Mouse (Mus musculus) macrophage (primary cell): ENCODE data around the gene Fank1. TPM values are rescaled to one million over a fixed set of nuclear protein-coding genes. Genes with fewer than 3 reads are reported as not detected.
A peak's percentile ranks its signal among the peaks of the same experiment; 100 is the strongest.

Source experiments
- H3K27ac ChIP-seq: fragments of 350-480 bp; formaldehyde crosslinking; 2 replicates; pipeline ENCODE4 v1.9.0; 2021
- H3K36me3 ChIP-seq: fragments of 350-480 bp; formaldehyde crosslinking; 2 replicates; pipeline ENCODE4 v1.9.0; 2021; ENCODE audit errors: inconsistent target
- H3K4me3 ChIP-seq: fragments of 350-480 bp; formaldehyde crosslinking; 2 replicates; pipeline ENCODE4 v1.9.0; 2021; ENCODE audit errors: inconsistent target
- H3K79me2 ChIP-seq: fragments of 350-480 bp; formaldehyde crosslinking; 2 replicates; pipeline ENCODE4 v1.9.0; 2021; ENCODE audit errors: inconsistent target
- WGBS: methylation state at CpG from one replicate; pipeline ENCODE4 v1.1.7; 2026; ENCODE audit warnings: inconsistent platforms; ENCODE audit not compliant: missing documents; 5-methylcytosine and 5-hydroxymethylcytosine counted together
- polyA plus RNA-seq: library from polyadenylated mRNA; stranded (reverse); fragments of 250-400 nt; gene quantifications from 3 replicates; pipeline ENCODE4 v1.2.4, GENCODE M21; 2018; ENCODE audit warnings: inconsistent platforms
- total RNA-seq, 78 experiments: library from RNA; depleted of rRNA; stranded (reverse); fragments of 250-400 nt; gene quantifications; 1 replicate in 9 of 78; 2 replicates in 24 of 78; 3 replicates in 43 of 78; 4 replicates in 2 of 78; pipeline ENCODE4 v1.2.4; 2018; ENCODE audit warnings: inconsistent platforms in 56 of 78

Gene Fank1
- total RNA-seq (2018; cell fraction: chromatin; rRNA removed): not detected
- not detected for total RNA-seq (2018; cell fraction: cytosol; rRNA removed)
- total RNA-seq (2018; cell fraction: nucleus; rRNA removed): 1 to 10 TPM in 1 of 26 experiments, not detected in 25; 1.2 TPM
- polyA plus RNA-seq: not detected in 3 replicates

DNA sequence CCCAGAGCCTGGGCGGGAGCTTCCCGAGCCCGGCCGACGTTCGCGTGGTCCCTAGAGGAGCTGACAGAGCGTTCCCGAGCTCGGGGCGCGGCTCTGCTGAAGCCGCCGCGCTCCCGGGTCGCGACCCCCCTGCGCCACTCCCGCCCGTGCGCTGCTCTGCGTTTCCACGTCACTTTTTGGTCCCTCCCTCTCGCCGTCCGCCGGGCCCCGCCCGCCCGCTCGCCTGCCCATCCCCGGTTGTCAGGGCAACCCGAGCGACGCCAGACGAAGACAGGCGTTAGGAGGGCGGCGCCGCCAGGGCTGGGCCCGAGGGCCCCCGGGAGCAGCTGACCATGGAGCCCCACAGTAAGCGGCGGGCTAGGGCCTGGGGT lies at the start of gene Fank1:
Gene Fank1 (plus strand): TSS at position 236 of the 371 bp plus-strand sequence.
- H3K27ac ChIP-seq: no peak within 1 kb of the TSS
- H3K4me3 ChIP-seq: peak within 1 kb of the TSS; percentile 82
- H3K36me3 ChIP-seq: no peaks in the 10 kb centered on the region
- H3K79me2 ChIP-seq: peaks cover 29% of the 10 kb centered on the region; the same call in 1 of the 2 replicates
- 0% methylated on average over 45 of the region's 45 CpGs for WGBS

DNA sequence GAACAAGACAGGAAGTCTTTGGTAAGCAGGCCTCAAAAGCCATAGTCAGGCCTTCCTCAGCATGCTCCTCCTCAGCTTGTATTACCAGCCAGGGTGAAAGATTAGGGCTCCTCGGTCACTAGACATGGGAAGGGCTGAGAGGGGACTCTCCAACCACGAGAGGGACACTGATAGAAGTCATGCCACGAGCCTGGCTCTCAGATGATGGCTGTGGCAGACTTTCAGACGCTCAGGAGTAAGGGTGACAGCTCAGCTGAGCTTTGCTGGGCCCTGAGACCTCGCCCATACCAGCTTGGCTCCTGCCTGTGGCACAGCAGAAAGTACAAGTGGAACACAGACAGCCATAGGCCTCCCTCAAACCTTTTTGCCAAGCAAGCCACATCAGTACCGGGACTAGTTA lies 49.6 kb upstream of the Fank1 start:
- 87% methylated on average over 6 of the region's 6 CpGs for WGBS
- Histone ChIP-seq H3K27ac (no peak overlapping the region), H3K36me3 (peaks cover 31% of the 10 kb centered on the region), H3K79me2 (no peaks in the 10 kb centered on the region), H3K4me3 (no peak overlapping the region)

DNA sequence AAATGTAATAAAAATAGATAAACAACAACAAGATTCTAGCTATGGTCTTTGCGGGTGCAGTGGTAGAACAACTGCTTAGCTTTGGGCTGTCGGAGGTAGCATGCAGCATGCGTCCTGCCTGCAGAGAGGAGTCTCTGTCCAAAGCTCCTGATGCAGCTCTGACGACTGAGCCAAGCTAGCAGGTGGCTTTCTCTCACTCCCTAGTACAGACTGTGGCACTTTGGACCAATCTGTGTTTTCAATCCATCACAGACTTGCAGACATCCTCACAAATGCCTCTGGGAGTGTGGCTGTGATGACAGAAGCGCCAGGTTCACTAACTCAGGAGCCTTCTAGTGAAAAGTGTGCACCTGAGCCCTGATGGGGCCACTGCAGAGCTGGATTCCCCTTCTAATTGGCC lies 47.3 kb upstream of the Fank1 start:
- 95% methylated on average over 5 of the region's 5 CpGs for WGBS
- Histone ChIP-seq H3K4me3 (no peak overlapping the region), H3K27ac (no peak overlapping the region), H3K36me3 (peaks cover 16% of the 10 kb centered on the region; the same call in 1 of the 2 replicates), H3K79me2 (no peaks in the 10 kb centered on the region)

DNA sequence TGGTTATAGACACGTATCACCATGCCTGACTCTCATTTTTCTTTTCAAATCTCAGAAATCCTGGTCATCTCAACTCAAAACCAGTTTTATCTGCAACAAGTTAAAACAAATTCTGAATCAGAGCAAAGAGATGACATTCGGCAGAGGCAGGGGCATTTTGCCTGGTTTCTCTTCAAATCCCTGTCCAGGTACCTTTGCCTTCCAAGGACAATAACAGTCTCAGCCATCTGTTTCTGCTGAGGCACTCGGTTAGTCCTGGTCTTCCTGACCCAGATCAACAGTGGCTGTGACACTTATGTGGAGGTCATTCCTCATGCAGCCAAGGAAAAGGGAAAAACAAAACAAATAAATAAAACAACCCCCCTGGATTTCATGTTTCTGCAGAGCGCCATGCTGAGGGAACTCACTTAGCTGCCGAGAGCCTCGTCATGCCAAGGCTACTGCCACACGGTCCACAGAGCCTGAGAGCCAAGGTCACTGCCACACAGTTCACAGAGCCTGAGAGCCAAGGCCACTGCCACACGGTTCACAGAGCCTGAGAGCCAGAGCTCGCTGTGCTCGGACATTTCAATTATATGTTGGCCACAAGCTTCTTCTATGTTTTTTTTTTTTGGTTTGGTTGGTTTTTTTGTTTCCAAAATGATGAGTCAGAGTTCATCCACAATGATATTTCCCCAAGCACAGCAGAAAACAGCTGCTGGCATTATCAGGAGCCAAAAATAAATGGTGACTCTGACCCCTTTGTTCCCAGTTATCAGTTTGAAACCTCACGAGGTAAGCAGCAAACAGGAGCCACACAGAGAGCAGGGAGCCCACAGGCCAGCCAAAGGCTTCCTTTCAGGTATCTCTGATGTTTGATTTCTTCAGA lies 46.1 kb upstream of the Fank1 start:
- 81% methylated on average over 11 of the region's 11 CpGs for WGBS
- Histone ChIP-seq H3K36me3 (peaks cover 9% of the 10 kb centered on the region; the same call in 1 of the 2 replicates), H3K4me3 (no peak overlapping the region), H3K27ac (peak overlapping the region; percentile 71), H3K79me2 (no peaks in the 10 kb centered on the region)

DNA sequence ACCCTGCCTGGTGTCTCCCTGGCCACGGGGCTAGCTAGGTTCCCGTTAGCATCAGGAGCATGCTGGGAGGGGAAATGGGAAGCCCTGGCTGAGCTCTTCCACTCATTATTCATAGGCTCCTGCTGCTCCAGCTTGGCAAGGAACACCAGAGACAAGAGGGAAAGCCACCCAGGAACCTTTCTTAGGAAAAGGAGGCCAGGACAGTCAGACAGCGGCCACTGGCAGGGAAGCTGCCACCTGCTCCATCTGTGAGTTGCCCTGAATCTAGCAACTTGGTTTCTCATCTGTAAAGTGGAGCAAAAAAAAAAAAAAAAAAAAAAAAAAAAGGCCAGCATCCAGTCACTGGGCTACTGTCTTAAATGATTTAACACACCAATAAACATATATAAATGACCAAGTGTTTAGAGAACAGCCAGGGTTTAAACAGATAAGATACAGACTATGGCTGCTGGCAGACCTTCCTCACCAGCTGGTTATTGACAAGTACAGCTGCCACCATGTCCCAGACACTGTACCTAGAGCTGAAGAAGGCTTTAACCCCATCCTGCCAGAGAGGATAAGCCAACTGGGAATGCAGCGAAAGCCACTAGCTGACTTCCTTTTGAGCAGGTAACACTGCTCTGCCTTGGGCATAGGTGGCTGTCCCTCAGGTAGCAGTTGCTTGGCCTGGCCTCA lies 44.6 kb upstream of the Fank1 start:
- Histone ChIP-seq H3K36me3 (peaks cover 9% of the 10 kb centered on the region; the same call in 1 of the 2 replicates), H3K4me3 (no peak overlapping the region), H3K79me2 (no peaks in the 10 kb centered on the region), H3K27ac (no peak overlapping the region)
- 90% methylated on average over 4 of the region's 4 CpGs for WGBS

DNA sequence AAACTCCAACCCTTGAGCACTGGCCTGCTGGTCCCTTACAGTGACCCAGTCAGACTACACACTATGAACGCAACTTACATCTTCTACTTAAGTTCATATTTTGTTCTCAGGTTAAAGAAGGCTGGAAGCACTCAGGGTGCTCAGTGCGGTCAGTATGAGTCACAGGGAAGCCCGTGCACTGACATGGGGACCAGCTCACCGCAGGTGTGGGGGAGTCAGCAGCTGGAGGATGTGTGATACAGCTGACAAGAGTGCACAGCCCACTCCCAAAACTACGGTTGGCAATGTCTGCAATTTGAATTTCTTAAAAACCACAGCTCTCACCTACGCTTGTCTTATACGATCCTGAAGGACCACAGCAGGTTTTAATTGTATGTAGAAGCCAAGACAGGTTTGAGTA lies 36.1 kb upstream of the Fank1 start:
- no peak overlapping the region for H3K4me3 ChIP-seq
- H3K27ac ChIP-seq: no peak overlapping the region
- no peaks in the 10 kb centered on the region for H3K79me2 ChIP-seq
- WGBS: 98% methylated on average over 7 of the region's 7 CpGs
- peaks cover 14% of the 10 kb centered on the region; the same call in 1 of the 2 replicates for H3K36me3 ChIP-seq

DNA sequence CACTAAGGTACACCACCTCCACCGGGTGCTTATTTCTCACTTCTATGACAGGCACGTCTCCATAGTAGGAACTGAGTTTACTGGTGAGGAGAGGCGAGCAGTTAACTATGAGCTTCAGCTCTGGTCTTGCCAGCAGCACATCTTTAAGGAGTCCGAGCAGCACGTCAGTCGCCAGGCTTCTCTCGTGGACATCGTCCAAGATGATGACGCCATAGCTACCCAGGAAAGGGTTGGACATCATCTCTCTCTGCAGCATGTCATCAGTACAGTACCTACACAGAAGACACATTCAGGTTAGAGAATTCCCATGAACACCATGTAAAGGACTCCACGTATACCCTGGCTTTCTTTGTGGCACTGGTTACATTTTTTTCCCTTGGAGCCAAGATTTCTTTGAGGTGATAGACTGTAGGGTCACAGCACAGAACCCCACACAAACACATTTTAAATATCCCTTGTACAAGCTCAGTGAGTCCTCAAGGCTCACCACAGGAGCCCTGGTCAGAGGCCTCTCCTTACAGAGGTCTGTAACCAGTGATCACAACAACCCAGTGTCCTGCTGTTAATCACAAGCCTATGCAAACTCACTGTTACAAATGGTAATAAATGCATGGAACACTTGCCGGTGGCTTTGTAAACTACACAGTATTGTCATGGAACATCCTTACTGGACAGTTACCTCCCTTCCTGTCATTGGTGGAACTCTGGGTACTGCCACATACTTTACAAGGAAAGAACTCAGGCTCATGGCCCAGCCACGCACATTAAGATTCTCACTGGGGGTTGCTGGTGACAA lies 33.9 kb upstream of the Fank1 start:
- WGBS: 95% methylated on average over 12 of the region's 12 CpGs
- Histone ChIP-seq H3K36me3 (peaks cover 16% of the 10 kb centered on the region; the same call in 1 of the 2 replicates), H3K4me3 (no peak overlapping the region), H3K27ac (no peak overlapping the region), H3K79me2 (no peaks in the 10 kb centered on the region)

DNA sequence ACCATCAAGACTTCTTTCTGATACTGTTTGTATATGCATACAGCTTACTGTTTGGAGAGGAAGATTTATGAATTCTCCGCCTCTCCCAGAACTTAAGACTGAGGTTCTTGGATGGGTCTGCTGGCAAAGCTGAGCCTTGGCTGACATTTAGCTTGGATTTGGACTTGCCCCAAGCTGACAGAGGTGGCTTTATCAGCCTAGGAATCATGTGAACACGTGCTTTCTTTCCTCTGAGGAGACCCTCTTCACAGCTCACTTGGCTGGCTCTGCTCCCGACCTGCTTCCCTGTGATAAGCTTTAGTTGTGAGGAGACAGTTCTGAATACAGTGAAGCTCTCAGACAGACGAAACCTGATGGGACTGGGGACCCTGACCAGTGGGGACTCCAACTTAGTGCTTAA lies 33.0 kb upstream of the Fank1 start:
- WGBS: 93% methylated on average over 4 of the region's 4 CpGs
- H3K27ac ChIP-seq: peak overlapping the region; percentile 75
- H3K36me3 ChIP-seq: peaks cover 25% of the 10 kb centered on the region; the same call in 1 of the 2 replicates
- H3K4me3 ChIP-seq: no peak overlapping the region
- H3K79me2 ChIP-seq: no peaks in the 10 kb centered on the region

DNA sequence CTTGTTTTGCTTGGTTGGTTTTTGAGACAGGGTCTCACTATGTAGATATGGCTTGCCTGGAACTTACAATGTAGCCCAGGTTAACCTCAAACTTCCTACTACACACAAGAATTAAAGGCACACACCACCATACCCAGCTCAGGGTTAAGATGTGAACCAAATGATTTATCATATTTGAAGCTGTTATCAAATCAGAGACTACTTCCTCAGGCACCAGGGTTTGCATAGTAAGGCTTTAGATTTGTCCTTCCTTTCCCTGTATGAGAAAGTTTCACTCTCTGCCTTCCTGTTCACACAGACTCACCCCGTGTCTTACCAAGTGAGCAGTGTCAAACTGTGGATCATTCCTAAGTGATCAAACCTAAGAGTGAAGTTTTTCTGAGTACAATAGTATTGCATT lies 32.5 kb upstream of the Fank1 start:
- no peak overlapping the region for H3K4me3 ChIP-seq
- 56% methylated on average over 1 of the region's 1 CpGs for WGBS

DNA sequence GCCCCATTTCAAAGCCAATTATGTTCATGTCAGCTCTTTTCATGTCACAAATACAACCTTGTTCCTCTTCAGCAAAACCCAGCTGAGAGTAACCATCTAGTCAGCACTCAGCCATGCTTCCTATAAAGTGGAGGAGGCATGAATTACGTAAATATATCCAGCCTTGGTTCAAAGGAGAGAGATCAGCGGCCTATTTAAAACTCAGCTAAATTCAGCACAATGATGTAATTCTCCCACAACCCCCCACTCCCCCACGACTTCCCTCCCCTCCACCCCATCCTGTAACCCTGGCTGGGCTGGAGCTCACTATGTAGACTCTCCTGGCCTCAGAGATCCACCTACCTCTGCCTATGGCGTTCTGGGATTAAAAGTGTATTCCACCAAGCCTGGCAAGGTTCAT lies 32.0 kb upstream of the Fank1 start:
- Histone ChIP-seq H3K79me2 (no peaks in the 10 kb centered on the region), H3K4me3 (no peak overlapping the region), H3K36me3 (peaks cover 28% of the 10 kb centered on the region; the same call in 1 of the 2 replicates), H3K27ac (peak overlapping the region; percentile 75)
- 37% methylated on average over 4 of the region's 4 CpGs for WGBS

More for the DNA sequence above, 32.5 kb upstream of the Fank1 start:
- H3K27ac ChIP-seq: peak overlapping the region; percentile 75
- peaks cover 28% of the 10 kb centered on the region; the same call in 1 of the 2 replicates for H3K36me3 ChIP-seq
- H3K79me2 ChIP-seq: no peaks in the 10 kb centered on the region

DNA sequence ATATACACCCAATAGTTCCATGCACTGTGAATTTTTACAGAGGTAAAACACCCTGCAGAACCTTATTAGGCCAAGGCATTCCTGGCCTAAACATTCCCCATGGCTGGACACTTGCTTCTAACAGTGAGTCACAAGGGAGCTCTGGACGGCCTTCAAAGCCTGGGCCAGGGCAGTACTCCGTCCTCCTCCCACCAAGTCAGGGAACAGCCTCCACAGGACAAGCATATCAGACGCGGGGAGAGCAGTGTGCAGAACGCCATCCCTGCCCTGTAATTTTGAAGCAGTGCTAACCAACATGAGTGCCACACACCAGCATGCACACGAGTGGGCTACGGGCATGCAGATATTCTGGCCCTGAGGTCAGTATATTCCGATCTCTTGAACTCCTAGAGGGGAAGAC lies 29.3 kb upstream of the Fank1 start:
- WGBS: 100% methylated on average over 8 of the region's 8 CpGs
- peaks cover 14% of the 10 kb centered on the region; the same call in 1 of the 2 replicates for H3K36me3 ChIP-seq
- H3K27ac ChIP-seq: no peak overlapping the region
- H3K79me2 ChIP-seq: no peaks in the 10 kb centered on the region
- no peak overlapping the region for H3K4me3 ChIP-seq

DNA sequence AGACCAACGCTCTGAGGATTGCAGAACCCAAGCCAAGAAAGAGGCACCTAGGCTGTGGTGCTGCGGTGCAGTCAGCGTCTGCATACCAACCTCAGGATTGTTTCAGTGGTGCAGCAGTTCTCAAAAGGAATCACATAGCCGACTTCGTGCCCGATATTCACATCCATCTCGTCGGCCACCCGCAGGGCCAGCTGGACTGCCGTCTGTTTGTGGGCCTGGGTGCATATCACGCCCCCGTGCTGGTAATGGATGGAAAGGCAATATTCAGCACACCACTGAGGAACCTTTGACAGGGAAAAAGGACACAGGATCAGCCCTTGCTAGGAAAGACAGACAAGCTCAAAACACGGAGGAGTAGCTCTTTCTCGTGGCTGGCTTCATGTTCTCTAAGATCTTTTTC lies 27.9 kb upstream of the Fank1 start:
- WGBS: 94% methylated on average over 14 of the region's 14 CpGs
- H3K27ac ChIP-seq: no peak overlapping the region
- peaks cover 14% of the 10 kb centered on the region; the same call in 1 of the 2 replicates for H3K36me3 ChIP-seq
- no peak overlapping the region for H3K4me3 ChIP-seq
- no peaks in the 10 kb centered on the region for H3K79me2 ChIP-seq

DNA sequence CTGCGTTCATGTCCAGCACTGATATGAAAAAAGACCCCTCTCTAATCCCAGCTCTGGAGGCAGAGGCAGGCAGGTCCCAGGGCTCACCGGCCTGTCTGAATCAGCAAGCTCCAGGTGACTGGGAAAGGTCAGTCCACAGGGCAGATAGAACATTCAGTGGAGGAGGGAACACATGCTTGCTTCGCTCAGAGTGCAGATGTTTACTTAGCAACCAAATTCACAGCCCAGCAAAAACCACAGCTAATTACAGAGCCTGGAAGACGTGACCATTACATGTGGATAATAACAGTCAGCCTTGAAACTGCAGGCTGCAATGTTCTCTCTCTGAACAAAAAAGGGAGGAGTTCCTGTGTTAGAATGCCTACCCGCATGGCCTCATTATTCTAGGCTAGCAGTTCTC lies 26.0 kb upstream of the Fank1 start:
- WGBS: 87% methylated on average over 5 of the region's 5 CpGs
- Histone ChIP-seq H3K4me3 (no peak overlapping the region), H3K27ac (no peak overlapping the region), H3K36me3 (peaks cover 14% of the 10 kb centered on the region; the same call in 1 of the 2 replicates), H3K79me2 (no peaks in the 10 kb centered on the region)

DNA sequence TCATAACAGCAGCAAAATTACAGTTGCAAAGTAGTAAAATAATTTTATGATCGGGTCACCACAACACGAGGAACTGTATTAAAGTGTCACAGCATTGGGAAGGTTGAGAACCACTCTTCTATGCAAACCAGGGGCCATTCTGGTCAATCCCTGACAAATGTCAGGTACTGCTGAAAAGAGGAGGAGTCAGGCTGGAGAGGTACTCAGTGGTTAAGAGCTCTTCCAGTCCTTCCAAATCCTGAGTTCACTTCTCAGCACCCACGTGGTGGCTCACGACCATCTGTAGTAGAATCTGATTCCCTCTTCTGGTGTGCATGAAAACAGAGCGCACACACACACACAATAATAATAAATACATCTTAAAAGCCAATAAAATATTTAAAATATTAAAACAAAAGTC lies 25.5 kb upstream of the Fank1 start:
- Histone ChIP-seq H3K4me3 (no peak overlapping the region), H3K79me2 (no peaks in the 10 kb centered on the region), H3K27ac (no peak overlapping the region), H3K36me3 (peaks cover 14% of the 10 kb centered on the region; the same call in 1 of the 2 replicates)
- 96% methylated on average over 5 of the region's 5 CpGs for WGBS
